Mouse (Mus musculus) hindbrain, postnatal 0 days (tissue): ENCODE data around the gene Chst5. TPM values are rescaled to one million over a fixed set of nuclear protein-coding genes. Genes with fewer than 3 reads are reported as not detected.

ENCODE experiments used
- ATAC-seq: fragments of 200-750 bp; cut with Nextera tagmentation; 2 replicates; pipeline ENCODE4 v1.8.0; 2017; ENCODE audit warnings: mild to moderate bottlenecking, moderate TSS enrichment, moderate library complexity
- DNase-seq: peaks from one replicate; pipeline ENCODE4 v3.0.0-alpha.2; 2015; ENCODE audit warnings: low spot score
- H3K27ac ChIP-seq: fragments of 300-500 bp; sonication (generic); 2 replicates; pipeline ENCODE4 v1.5.1; 2014; ENCODE audit warnings: mild to moderate bottlenecking
- H3K27me3 ChIP-seq: fragments of 300-500 bp; sonication (generic); 2 replicates; pipeline ENCODE4 v1.6.1; 2014; ENCODE audit warnings: low read length, mixed read lengths; ENCODE audit not compliant: insufficient read depth
- H3K36me3 ChIP-seq: fragments of 300-500 bp; sonication (generic); 2 replicates; pipeline ENCODE4 v1.6.1; 2014; ENCODE audit warnings: low read length, mixed read lengths; ENCODE audit not compliant: insufficient read depth
- H3K4me1 ChIP-seq: fragments of 300-500 bp; sonication (generic); 2 replicates; pipeline ENCODE4 v1.6.1; 2014; ENCODE audit warnings: antibody characterized with exemption, low read length, mixed read lengths; ENCODE audit not compliant: insufficient read depth
- H3K4me2 ChIP-seq: fragments of 300-500 bp; sonication (generic); 2 replicates; pipeline ENCODE4 v1.6.1; 2014; ENCODE audit warnings: low read depth, mild to moderate bottlenecking, low read length, moderate library complexity, mixed read lengths
- H3K4me3 ChIP-seq: fragments of 300-500 bp; sonication (generic); 2 replicates; pipeline ENCODE4 v1.5.1; 2014; ENCODE audit warnings: low read length
- H3K9ac ChIP-seq: fragments of 300-500 bp; sonication (generic); replicated peaks from 2 replicates; pipeline ENCODE4 v1.6.1; 2014; ENCODE audit warnings: mild to moderate bottlenecking, low read length, moderate library complexity, mixed read lengths
- H3K9me3 ChIP-seq: fragments of 300-500 bp; sonication (generic); 2 replicates; pipeline ENCODE4 v1.6.1; 2016; ENCODE audit warnings: low read length, mixed read lengths
- CTCF ChIP-seq: IDR thresholded peaks from 2 replicates; pipeline ENCODE4 v1.5.1; 2016; ENCODE audit warnings: antibody characterized with exemption, control low read depth, low read depth
- WGBS: fragments of 180-500 bp; shearing (Covaris S2); extraction: QIAGEN DNeasy Blood & Tissue Kit; methylation state at CpG from one replicate; pipeline ENCODE4 v1.1.7; 2014; 5-methylcytosine and 5-hydroxymethylcytosine counted together
- polyA plus RNA-seq: library from polyadenylated mRNA; unstranded; fragments of >200 nt; fragmentation: Nextera tagmentation; extraction: Ambion mirVana; gene quantifications from 2 replicates; pipeline ENCODE4 v1.2.1, GENCODE M21; 2015
- total RNA-seq: library from RNA; depleted of rRNA; stranded (reverse); fragments of >200 nt; gene quantifications from 2 replicates; pipeline ENCODE4 v1.2.3, GENCODE M21; 2014

Gene Chst5
- total and polyA plus RNA-seq, 2 experiments from 2014 or later, result 2.4 to 3.8 TPM

DNA sequence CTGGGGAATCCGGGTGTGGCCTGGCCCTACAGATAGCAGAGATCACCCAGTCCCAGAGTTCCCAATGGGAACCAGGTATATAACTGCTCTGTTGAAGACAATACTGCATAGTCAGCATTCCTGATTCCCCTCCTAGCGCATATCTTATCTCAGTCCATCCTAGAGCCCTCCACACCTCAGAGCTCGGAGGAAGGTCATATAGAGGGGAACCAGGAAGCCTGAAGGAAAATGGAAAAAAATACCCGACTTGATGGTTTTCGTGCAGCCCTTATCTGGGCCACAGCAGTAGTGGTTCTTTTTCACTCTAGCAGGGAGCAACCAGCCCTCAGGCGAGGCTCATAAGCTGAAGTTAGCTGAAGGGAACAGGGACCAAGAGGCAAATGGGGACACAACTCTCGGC lies 14.7 kb upstream of the Chst5 start:
- no peak for TF ChIP-seq CTCF
- H3K4me2 ChIP-seq, result no peak overlapping the region
- H3K9me3 ChIP-seq, result no peaks in the 10 kb centered on the region
- H3K27me3 ChIP-seq, result no peaks in the 10 kb centered on the region
- no peaks in the 10 kb centered on the region for H3K4me1 ChIP-seq
- no peak for ATAC-seq
- no peaks in the 10 kb centered on the region for H3K36me3 ChIP-seq
- 87% methylated on average over 7 of the region's 7 CpGs for WGBS
- DNase-seq, result no peak
- H3K9ac ChIP-seq, result no peak overlapping the region
- no peak overlapping the region for H3K4me3 ChIP-seq
- H3K27ac ChIP-seq, result no peak overlapping the region

DNA sequence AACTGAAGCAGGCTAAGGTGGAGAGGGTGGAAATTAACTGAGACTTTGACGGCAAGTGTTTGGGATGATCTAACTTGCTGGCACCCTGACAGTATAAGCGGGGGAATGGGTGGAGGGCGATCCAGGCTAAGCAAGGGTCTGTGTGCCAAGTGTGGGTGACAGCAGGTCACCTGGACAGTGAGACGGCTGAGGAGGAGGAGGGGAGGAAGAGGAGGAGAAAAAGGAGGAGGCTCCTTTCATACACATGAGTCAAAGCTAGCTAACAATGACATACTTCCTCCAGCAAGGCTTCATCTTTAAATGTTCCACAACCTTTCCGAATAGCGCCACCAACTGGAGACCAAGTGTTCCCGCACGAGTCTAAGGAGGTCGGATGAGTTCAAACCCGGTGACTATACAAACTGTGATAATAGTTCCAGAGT lies 13.1 kb upstream of the Chst5 start:
- WGBS, result 27% methylated on average over 10 of the region's 10 CpGs
- H3K4me1 ChIP-seq, result no peaks in the 10 kb centered on the region
- H3K27me3 ChIP-seq, result no peaks in the 10 kb centered on the region
- no peak overlapping the region for H3K27ac ChIP-seq
- no peak overlapping the region for H3K4me3 ChIP-seq
- peak; percentile 73 for ATAC-seq
- peak; percentile 70 for TF ChIP-seq CTCF
- H3K4me2 ChIP-seq, result peak overlapping the region; percentile 29
- no peak overlapping the region for H3K9ac ChIP-seq
- H3K36me3 ChIP-seq, result peaks cover 2% of the 10 kb centered on the region; the same call in 1 of the 2 replicates
- DNase-seq, result peak; percentile 77
- H3K9me3 ChIP-seq, result no peaks in the 10 kb centered on the region

GRCm38 (mm10) chr8:111920971-111921370 lies 10.7 kb upstream of the Chst5 start:
- 92% methylated on average over 4 of the region's 4 CpGs for WGBS
- no peak overlapping the region for H3K4me3 ChIP-seq
- peaks cover 13% of the 10 kb centered on the region; the same call in 1 of the 2 replicates for H3K36me3 ChIP-seq
- no peak overlapping the region for H3K27ac ChIP-seq
- no peaks in the 10 kb centered on the region for H3K27me3 ChIP-seq
- ATAC-seq (no peak), DNase-seq (no peak)
- H3K9me3 ChIP-seq, result no peaks in the 10 kb centered on the region
- H3K4me2 ChIP-seq, result no peak overlapping the region
- H3K4me1 ChIP-seq, result no peaks in the 10 kb centered on the region
- TF ChIP-seq CTCF, result no peak
- H3K9ac ChIP-seq, result no peak overlapping the region

- TF ChIP-seq CTCF, result peak; percentile 30
- no peaks in the 10 kb centered on the region for H3K4me1 ChIP-seq
- no peak overlapping the region for H3K4me3 ChIP-seq
- H3K4me2 ChIP-seq, result no peak overlapping the region
- DNase-seq (no peak), ATAC-seq (no peak)
- WGBS, result 98% methylated on average over 2 of the region's 2 CpGs
- H3K27ac ChIP-seq, result no peak overlapping the region
- H3K9ac ChIP-seq, result no peak overlapping the region
- no peaks in the 10 kb centered on the region for H3K27me3 ChIP-seq
- H3K36me3 ChIP-seq, result peaks cover 13% of the 10 kb centered on the region; the same call in 1 of the 2 replicates
- no peaks in the 10 kb centered on the region for H3K9me3 ChIP-seq
These were observed 9.4 kb upstream of the Chst5 start for GRCm38 (mm10) chr8:111919663-111920062.

GRCm38 (mm10) chr8:111912860-111913432 lies 2.7 kb upstream of the Chst5 start:
- ATAC-seq (peak; percentile 89), DNase-seq (peak; percentile 82)
- Histone ChIP-seq H3K4me1 (peaks cover 6% of the 10 kb centered on the region; the same call in 1 of the 2 replicates), H3K9ac (no peak overlapping the region), H3K27me3 (no peaks in the 10 kb centered on the region), H3K4me3 (no peak overlapping the region), H3K4me2 (0 out of 2 replicates have a peak overlapping the region, but pooled peaks have one; percentile 24), H3K27ac (peak overlapping the region; percentile 23; the same call in 1 of the 2 replicates), H3K36me3 (peaks cover 6% of the 10 kb centered on the region; the same call in 1 of the 2 replicates), H3K9me3 (no peaks in the 10 kb centered on the region)
- peak; percentile 59 for TF ChIP-seq CTCF
- 21% methylated on average over 12 of the region's 12 CpGs for WGBS

- Histone ChIP-seq H3K36me3 (peaks cover 2% of the 10 kb centered on the region; the same call in 1 of the 2 replicates), H3K9ac (no peak overlapping the region), H3K4me1 (peaks cover 6% of the 10 kb centered on the region; the same call in 1 of the 2 replicates), H3K9me3 (no peaks in the 10 kb centered on the region), H3K27ac (no peak overlapping the region), H3K27me3 (no peaks in the 10 kb centered on the region), H3K4me3 (no peak overlapping the region), H3K4me2 (no peak overlapping the region)
- no peak for ATAC-seq
- no peak for TF ChIP-seq CTCF
- peak; percentile 27 for DNase-seq
- WGBS, result 27% methylated on average over 7 of the region's 7 CpGs
These were observed 1.3 kb upstream of the Chst5 start for GRCm38 (mm10) chr8:111911572-111911971.

GRCm38 (mm10) chr8:111905500-111906121 lies 4.6 kb downstream of the Chst5 start:
- Histone ChIP-seq H3K36me3 (no peaks in the 10 kb centered on the region), H3K9ac (no peak overlapping the region), H3K27me3 (no peaks in the 10 kb centered on the region), H3K9me3 (no peaks in the 10 kb centered on the region), H3K27ac (no peak overlapping the region), H3K4me3 (no peak overlapping the region), H3K4me2 (no peak overlapping the region), H3K4me1 (peaks cover 6% of the 10 kb centered on the region; the same call in 1 of the 2 replicates)
- WGBS, result 65% methylated on average over 8 of the region's 8 CpGs
- ATAC-seq, result no peak
- TF ChIP-seq CTCF, result no peak
- DNase-seq, result no peak
